Mouse (Mus musculus) embryonic facial prominence, embryonic 12.5 days (tissue): ENCODE measurements around the gene Ppp1r13b. TPM values are rescaled to one million over a fixed set of nuclear protein-coding genes. Genes with fewer than 3 reads are reported as not detected.
A peak's percentile ranks its signal among the peaks of the same experiment; 100 is the strongest.

Experiments used
- ATAC-seq: fragments of 200-750 bp; cut with Nextera tagmentation; 2 replicates; pipeline ENCODE4 v1.8.0; 2017; ENCODE audit not compliant: insufficient number of reproducible peaks, insufficient read depth, low FRiP score, low TSS enrichment
- H3K27ac ChIP-seq: fragments of 300-500 bp; sonication (generic); 2 replicates; pipeline ENCODE4 v1.5.1; 2016; ENCODE audit warnings: mild to moderate bottlenecking
- H3K27me3 ChIP-seq: fragments of 300-500 bp; sonication (generic); 2 replicates; pipeline ENCODE4 v1.6.1; 2016; ENCODE audit warnings: mild to moderate bottlenecking, moderate library complexity
- H3K36me3 ChIP-seq: fragments of 300-500 bp; sonication (generic); 2 replicates; pipeline ENCODE4 v1.6.1; 2016; ENCODE audit warnings: mild to moderate bottlenecking
- H3K4me1 ChIP-seq: fragments of 300-500 bp; sonication (generic); 2 replicates; pipeline ENCODE4 v1.6.1; 2016
- H3K4me2 ChIP-seq: fragments of 300-500 bp; sonication (generic); replicated peaks from 2 replicates; pipeline ENCODE4 v1.6.1; 2016; ENCODE audit warnings: mild to moderate bottlenecking, moderate library complexity
- H3K4me3 ChIP-seq: fragments of 300-500 bp; sonication (generic); 2 replicates; pipeline ENCODE4 v1.5.1; 2016; ENCODE audit warnings: mild to moderate bottlenecking
- H3K9ac ChIP-seq: fragments of 300-500 bp; sonication (generic); 2 replicates; pipeline ENCODE4 v1.6.1; 2016; ENCODE audit warnings: mild to moderate bottlenecking, moderate library complexity
- H3K9me3 ChIP-seq: fragments of 300-500 bp; sonication (generic); 2 replicates; pipeline ENCODE4 v1.6.1; 2016; ENCODE audit warnings: mild to moderate bottlenecking, moderate library complexity
- WGBS: fragments of 180-500 bp; shearing (Covaris S2); methylation state at CpG from one replicate; pipeline ENCODE4 v1.1.7; 2016; 5-methylcytosine and 5-hydroxymethylcytosine counted together
- polyA plus RNA-seq: library from polyadenylated mRNA; unstranded; fragments of >200 nt; fragmentation: Nextera tagmentation; extraction: Ambion mirVana; gene quantifications from 2 replicates; pipeline ENCODE4 v1.2.1, GENCODE M21; 2016

Gene Ppp1r13b
- polyA plus RNA-seq, 1 experiment from 2014 or later, result 13.5 TPM

- 62% methylated on average over 7 of the region's 7 CpGs for WGBS
- no peak for ATAC-seq
- H3K36me3 ChIP-seq, result no peaks in the 10 kb centered on the region
Observed at GRCm38 (mm10) chr12:111896908-111897661, 10.8 kb downstream of the Ppp1r13b start.

DNA sequence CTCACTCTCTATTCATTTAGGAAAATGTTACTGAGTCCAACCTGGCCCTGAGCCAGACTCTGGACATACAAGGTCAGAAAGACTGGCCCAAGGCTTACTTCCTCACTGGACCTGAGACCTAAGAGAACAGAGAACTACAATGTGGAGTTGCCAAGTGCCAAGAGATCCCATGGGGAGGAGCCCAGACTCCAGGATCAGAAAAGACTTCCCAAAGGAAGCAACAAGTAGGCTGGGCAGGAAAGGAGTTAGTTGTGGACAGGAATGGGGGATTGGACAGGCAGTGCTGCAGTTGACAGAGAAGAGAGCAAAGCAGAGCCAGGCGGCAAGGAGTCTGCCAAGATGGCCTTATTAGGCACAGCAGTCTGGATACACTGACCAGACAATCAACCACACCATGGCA lies 13.8 kb downstream of the Ppp1r13b start:
- Histone ChIP-seq H3K4me3 (no peak overlapping the region), H3K36me3 (no peaks in the 10 kb centered on the region), H3K27me3 (no peaks in the 10 kb centered on the region), H3K4me1 (no peaks in the 10 kb centered on the region), H3K9ac (no peak overlapping the region), H3K4me2 (no peak overlapping the region), H3K9me3 (no peaks in the 10 kb centered on the region), H3K27ac (no peak overlapping the region)
- no peak for ATAC-seq
- WGBS, result 63% methylated on average over 1 of the region's 1 CpGs

More at GRCm38 (mm10) chr12:111896908-111897661, 10.8 kb downstream of the Ppp1r13b start:
- Histone ChIP-seq H3K9me3 (no peaks in the 10 kb centered on the region), H3K4me3 (no peak overlapping the region), H3K27ac (no peak overlapping the region), H3K27me3 (no peaks in the 10 kb centered on the region), H3K4me2 (no peak overlapping the region), H3K4me1 (no peaks in the 10 kb centered on the region), H3K9ac (no peak overlapping the region)

DNA sequence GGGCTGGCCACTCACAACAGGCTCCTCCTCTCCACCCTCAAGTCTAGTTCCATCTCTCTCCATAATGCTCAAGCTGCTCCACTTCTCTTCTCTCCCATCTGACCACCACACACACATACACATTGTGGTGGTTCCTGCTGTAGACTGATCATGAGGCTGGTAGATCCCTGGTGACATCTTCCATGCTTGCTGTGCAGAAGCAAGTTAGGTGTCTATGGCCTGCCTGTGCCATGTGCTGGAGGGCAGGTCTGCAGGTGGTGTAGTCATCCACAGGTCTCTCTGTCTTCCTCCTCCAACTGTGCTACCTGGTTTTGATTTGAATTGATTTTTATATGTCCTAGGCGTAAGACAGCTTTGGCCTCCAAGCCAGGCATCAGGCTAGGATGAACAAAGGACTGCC lies 14.9 kb downstream of the Ppp1r13b start:
- 94% methylated on average over 1 of the region's 1 CpGs for WGBS
- no peak for ATAC-seq
- Histone ChIP-seq H3K4me3 (no peak overlapping the region), H3K27ac (no peak overlapping the region), H3K9ac (no peak overlapping the region), H3K4me2 (no peak overlapping the region), H3K9me3 (no peaks in the 10 kb centered on the region), H3K36me3 (no peaks in the 10 kb centered on the region), H3K4me1 (no peaks in the 10 kb centered on the region), H3K27me3 (no peaks in the 10 kb centered on the region)

DNA sequence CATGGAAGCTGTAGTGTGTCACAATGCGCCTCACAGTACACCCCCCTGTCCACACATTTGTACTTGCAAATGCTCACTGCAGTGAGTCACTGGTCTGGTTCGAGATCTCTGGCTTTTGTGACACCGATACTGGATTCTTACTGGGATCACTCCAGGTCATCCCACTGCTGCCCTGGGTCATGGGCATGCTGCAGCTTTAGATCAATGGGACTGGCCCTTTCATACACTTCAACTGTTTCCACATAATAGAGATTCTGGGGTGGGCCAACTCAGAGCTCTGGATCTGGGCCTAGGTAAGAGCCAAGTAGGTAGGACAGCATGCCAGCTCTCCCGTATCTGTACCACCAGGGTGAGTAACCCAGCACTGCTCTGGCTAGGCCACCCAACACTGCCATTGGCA lies 16.1 kb downstream of the Ppp1r13b start:
- no peak overlapping the region for H3K27ac ChIP-seq
- ATAC-seq, result no peak
- H3K4me2 ChIP-seq, result no peak overlapping the region
- H3K9me3 ChIP-seq, result no peaks in the 10 kb centered on the region
- no peaks in the 10 kb centered on the region for H3K27me3 ChIP-seq
- no peak overlapping the region for H3K4me3 ChIP-seq
- 87% methylated on average over 4 of the region's 4 CpGs for WGBS
- no peak overlapping the region for H3K9ac ChIP-seq
- no peaks in the 10 kb centered on the region for H3K36me3 ChIP-seq
- no peaks in the 10 kb centered on the region for H3K4me1 ChIP-seq

DNA sequence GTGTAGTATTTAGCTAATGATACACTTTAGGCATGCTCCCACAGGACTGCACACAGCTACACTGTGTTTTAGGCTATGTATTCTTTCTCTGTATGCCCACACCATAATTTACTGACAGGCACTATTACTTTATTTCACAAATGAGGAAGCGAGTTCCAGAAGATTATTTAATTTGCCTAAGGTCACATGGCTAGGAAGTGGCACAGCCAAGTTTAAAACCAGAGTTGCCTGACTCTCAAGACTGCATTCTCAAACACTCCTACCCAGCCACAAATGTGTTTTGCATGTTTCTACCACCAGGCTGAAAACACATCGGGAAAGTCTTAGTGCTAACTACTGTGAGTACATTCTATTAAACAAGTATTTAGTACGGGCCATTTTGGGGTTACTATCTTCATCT lies 18.7 kb downstream of the Ppp1r13b start:
- Histone ChIP-seq H3K27me3 (no peaks in the 10 kb centered on the region), H3K9me3 (no peaks in the 10 kb centered on the region), H3K36me3 (no peaks in the 10 kb centered on the region), H3K9ac (no peak overlapping the region), H3K4me1 (no peaks in the 10 kb centered on the region), H3K4me3 (no peak overlapping the region), H3K4me2 (no peak overlapping the region), H3K27ac (no peak overlapping the region)
- 74% methylated on average over 3 of the region's 3 CpGs for WGBS
- ATAC-seq, result no peak

DNA sequence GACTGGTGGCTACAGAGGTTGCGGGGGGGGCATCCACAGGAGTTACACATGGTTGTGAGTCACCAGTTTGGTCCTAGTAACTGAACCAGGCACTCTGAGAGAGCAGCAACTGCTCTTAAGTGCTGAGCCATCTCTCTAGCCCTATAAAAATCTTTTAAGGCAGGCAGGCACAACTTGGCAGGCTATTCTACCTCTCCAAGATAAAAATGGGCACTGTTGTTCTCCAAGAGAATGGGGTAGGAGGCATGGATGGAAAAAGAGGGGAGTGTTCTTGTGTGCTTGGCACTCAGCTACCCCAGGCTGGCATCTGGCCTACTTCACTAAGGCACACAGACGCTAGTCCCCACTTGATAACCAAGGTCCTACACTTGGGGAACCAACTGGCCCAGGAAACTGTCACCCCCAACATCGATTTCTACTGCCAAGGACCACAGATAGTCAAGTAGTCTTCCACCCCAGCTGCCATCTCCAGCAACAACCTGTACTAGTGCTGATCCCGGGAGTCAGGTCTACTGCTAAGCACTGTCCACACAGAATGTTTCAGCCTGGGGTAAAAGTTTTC lies 19.5 kb downstream of the Ppp1r13b start:
- Histone ChIP-seq H3K9me3 (no peaks in the 10 kb centered on the region), H3K4me1 (no peaks in the 10 kb centered on the region), H3K27ac (no peak overlapping the region), H3K9ac (no peak overlapping the region), H3K4me2 (no peak overlapping the region), H3K4me3 (no peak overlapping the region), H3K27me3 (no peaks in the 10 kb centered on the region), H3K36me3 (no peaks in the 10 kb centered on the region)
- WGBS, result 84% methylated on average over 4 of the region's 4 CpGs
- no peak for ATAC-seq

- Histone ChIP-seq H3K36me3 (no peaks in the 10 kb centered on the region), H3K9me3 (no peaks in the 10 kb centered on the region), H3K27ac (no peak overlapping the region), H3K4me1 (no peaks in the 10 kb centered on the region), H3K27me3 (no peaks in the 10 kb centered on the region), H3K4me3 (no peak overlapping the region), H3K4me2 (no peak overlapping the region), H3K9ac (no peak overlapping the region)
- 93% methylated on average over 1 of the region's 1 CpGs for WGBS
- no peak for ATAC-seq
Observed at GRCm38 (mm10) chr12:111887005-111887404, 20.9 kb downstream of the Ppp1r13b start.

DNA sequence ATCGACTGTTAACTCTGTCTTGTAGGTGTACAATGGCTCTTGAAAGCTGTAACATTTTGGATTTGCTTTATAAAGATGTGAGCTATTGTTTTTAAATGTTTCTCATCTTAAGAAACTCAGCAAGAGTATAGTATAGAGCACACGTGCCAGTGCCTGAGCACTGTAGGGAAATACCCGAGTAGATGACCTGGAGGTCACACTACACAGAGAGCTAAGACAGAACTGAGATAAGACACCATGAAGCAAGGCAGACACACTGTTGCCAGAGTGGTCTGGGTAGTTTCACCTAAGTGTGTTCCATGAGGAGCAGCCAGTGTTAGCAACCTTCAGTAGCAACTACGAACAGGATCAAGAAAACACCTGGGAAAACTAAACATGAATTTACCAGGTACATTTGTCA lies 25.1 kb downstream of the Ppp1r13b start:
- H3K9me3 ChIP-seq, result no peaks in the 10 kb centered on the region
- H3K4me3 ChIP-seq, result no peak overlapping the region
- 58% methylated on average over 4 of the region's 4 CpGs for WGBS
- no peak overlapping the region for H3K4me2 ChIP-seq
- H3K36me3 ChIP-seq, result no peaks in the 10 kb centered on the region
- H3K27me3 ChIP-seq, result no peaks in the 10 kb centered on the region
- H3K4me1 ChIP-seq, result no peaks in the 10 kb centered on the region
- no peak overlapping the region for H3K9ac ChIP-seq
- no peak overlapping the region for H3K27ac ChIP-seq
- no peak for ATAC-seq

GRCm38 (mm10) chr12:111882022-111882421 lies 25.9 kb downstream of the Ppp1r13b start:
- WGBS, result 77% methylated on average over 3 of the region's 3 CpGs
- H3K36me3 ChIP-seq, result no peaks in the 10 kb centered on the region
- no peaks in the 10 kb centered on the region for H3K4me1 ChIP-seq
- ATAC-seq, result no peak
- no peak overlapping the region for H3K27ac ChIP-seq
- no peaks in the 10 kb centered on the region for H3K27me3 ChIP-seq
- H3K4me2 ChIP-seq, result no peak overlapping the region
- H3K9me3 ChIP-seq, result no peaks in the 10 kb centered on the region
- H3K9ac ChIP-seq, result no peak overlapping the region
- no peak overlapping the region for H3K4me3 ChIP-seq

- Histone ChIP-seq H3K36me3 (no peaks in the 10 kb centered on the region), H3K4me3 (no peak overlapping the region), H3K4me1 (no peaks in the 10 kb centered on the region), H3K9ac (no peak overlapping the region), H3K9me3 (no peaks in the 10 kb centered on the region), H3K27me3 (no peaks in the 10 kb centered on the region), H3K4me2 (no peak overlapping the region), H3K27ac (no peak overlapping the region)
- 16% methylated on average over 3 of the region's 3 CpGs for WGBS
- ATAC-seq, result 0 out of 2 replicates have a peak, but pooled peaks have one; percentile 56
Observed at GRCm38 (mm10) chr12:111878213-111878612, 29.7 kb downstream of the Ppp1r13b start.

- no peak overlapping the region for H3K9ac ChIP-seq
- H3K27me3 ChIP-seq, result no peaks in the 10 kb centered on the region
- H3K36me3 ChIP-seq, result no peaks in the 10 kb centered on the region
Observed at GRCm38 (mm10) chr12:111875499-111875898, 32.4 kb downstream of the Ppp1r13b start.

GRCm38 (mm10) chr12:111874601-111875140 lies 33.2 kb downstream of the Ppp1r13b start:
- ATAC-seq, result no peak
- Histone ChIP-seq H3K9ac (no peak overlapping the region), H3K4me3 (no peak overlapping the region), H3K4me2 (no peak overlapping the region), H3K4me1 (no peaks in the 10 kb centered on the region), H3K9me3 (no peaks in the 10 kb centered on the region), H3K27me3 (no peaks in the 10 kb centered on the region), H3K27ac (no peak overlapping the region), H3K36me3 (no peaks in the 10 kb centered on the region)
- 51% methylated on average over 1 of the region's 1 CpGs for WGBS

More at GRCm38 (mm10) chr12:111875499-111875898, 32.4 kb downstream of the Ppp1r13b start:
- WGBS, result 89% methylated on average over 3 of the region's 3 CpGs
- Histone ChIP-seq H3K27ac (no peak overlapping the region), H3K4me3 (no peak overlapping the region), H3K4me2 (no peak overlapping the region), H3K9me3 (no peaks in the 10 kb centered on the region), H3K4me1 (no peaks in the 10 kb centered on the region)
- no peak for ATAC-seq
